Mouse (Mus musculus) spleen, adult 2 months (tissue): ENCODE measurements around the gene Ccdc120.

Source experiments
- CTCF ChIP-seq: fragments of 200-500 bp; IDR thresholded peaks from 2 replicates; pipeline ENCODE4 v1.5.1; 2011; ENCODE audit warnings: mild to moderate bottlenecking, inconsistent platforms; ENCODE audit not compliant: insufficient read depth, insufficient read length, insufficient replicate concordance; ENCODE audit errors: extremely low read depth
- POLR2A ChIP-seq: fragments of 200-500 bp; IDR thresholded peaks from 2 replicates; pipeline ENCODE4 v1.6.1; 2011; ENCODE audit warnings: low read depth, low read length, inconsistent platforms

DNA sequence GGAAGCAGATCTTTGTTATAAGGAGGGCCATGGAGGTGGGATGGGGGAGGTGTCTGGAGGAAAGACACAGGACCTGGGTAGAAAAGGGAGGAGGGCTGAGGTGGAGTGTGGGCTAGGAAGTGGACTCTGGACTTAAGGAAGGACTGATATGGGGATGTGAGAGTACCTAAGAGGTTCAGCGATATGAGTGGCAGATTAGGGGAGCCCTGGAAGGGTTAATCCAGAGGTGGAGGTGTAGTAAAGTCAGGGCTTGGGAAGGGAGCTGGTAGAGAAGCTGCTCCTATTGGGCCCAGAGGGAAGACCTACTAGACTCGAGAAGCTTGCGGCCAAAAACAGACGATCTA is 21.8 kb downstream of the Ccdc120 start:
- no peak for TF ChIP-seq CTCF
- no peak for TF ChIP-seq POLR2A
